Mouse (Mus musculus): ENCODE data around the gene Olfr504.
"Not testable (repeated sequence)": the region's sequence is repeated elsewhere in the genome, so short reads cannot be mapped to it uniquely, and the experiment has no call there.

Olfr504 gene

DNA sequence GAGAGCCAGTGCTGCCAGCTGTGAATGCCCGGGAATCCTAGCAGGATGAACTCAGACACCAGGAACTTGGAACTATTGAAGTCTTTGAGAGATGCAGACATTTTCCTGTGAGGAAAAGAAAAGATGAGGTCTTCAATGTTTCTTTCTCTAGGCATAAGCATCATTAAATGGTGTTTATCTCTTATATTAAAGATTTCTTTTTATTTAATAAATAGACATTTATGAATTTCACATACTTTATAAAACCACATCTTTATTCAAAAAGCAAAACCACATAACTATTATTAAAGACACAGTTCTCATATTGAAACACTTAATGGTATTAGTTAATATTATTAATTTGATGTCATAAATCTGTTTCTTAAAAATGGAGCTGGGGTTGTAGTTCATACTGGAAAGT is at the start of gene Olfr504:
Olfr504 (minus strand) TSS at position 101 of the 400 bp plus-strand sequence.
- no peak for DNase-seq (ENCODE audit: low read depth, low spot score)

DNA sequence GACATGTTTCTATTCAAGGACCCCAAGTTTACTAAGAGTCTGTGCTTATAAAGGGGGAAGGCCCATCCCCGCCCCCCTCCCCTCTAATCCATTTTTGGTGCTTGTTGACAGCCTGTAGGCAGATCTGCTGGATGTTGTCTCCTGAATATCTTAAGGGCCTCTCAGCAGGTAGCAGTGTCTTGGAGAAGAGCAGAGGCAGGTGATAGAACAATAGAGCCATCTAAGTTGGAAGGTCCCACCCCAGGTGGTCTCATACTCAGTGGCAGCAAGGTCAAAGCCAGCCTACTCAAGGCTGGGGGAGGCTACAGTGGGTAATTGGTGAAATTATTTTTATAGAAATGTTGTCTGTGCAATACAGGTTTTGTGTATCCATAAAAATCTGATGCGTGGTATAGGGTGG is 48.5 kb upstream of the Olfr504 start:
- DNase-seq (ENCODE audit: low read depth, low spot score): no peak

DNA sequence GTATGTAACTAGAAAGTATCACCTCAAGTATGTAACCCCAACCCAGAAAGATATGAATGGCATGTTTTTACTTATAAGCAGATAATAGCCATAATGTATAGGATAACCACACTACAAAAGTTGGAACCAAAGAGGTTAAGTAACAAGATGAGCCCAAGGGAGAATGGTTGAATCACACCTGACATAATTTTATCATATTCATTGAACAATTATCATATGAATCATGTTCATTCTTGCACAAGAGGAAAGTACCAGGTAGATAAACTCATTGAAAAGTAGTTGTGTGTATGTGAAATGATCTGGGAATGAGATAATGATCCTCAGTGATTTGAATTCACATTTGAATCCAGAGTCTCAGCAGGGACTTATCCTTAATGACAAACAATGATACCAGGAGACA is 44.9 kb upstream of the Olfr504 start, which contains the start of gene Olfr506:
Olfr506 (plus strand) TSS at position 301 of the 400 bp plus-strand sequence.
- DNase-seq (ENCODE audit: low read depth, low spot score): no peak

DNA sequence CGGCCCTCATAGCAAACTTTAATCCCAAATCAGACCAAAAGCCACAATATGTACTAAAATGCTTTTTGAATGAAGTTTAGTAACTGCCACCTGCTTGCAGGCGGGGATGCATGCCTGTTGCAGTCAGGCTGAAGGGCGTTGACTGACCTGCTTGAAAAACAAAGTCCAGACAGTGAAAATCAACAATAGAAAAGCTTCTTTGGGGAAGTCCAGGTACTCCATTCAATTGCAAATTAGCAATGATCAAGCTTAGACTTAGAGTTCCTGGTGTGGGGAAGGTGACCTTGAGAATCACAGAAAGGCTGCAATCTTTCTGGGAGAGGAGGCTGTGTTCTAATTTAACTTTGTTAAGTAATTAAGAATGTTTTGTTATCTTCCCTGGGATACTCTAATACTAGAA is 36.3 kb upstream of the Olfr504 start:
- not testable (repeated sequence) for DNase-seq (ENCODE audit: low read depth, low spot score)

DNA sequence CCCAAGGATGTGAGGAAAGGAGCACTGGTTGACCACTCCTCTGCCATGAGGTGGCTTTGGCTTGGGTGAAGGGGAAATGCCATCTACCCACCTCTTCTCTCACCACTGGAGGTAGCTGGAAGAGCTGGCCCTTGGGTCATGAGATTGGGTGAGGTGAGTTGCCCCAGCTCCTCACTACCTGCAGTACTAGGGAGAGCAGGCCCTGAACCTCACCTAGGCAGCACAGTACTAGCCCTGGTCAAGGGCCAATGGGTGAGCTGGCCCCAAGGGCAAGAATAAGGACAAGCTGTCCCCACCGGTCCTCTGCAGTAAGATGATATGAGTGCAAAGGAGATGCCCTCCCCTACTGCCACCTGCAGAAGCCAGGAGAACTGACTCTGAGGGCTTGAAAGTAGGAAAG is 24.2 kb upstream of the Olfr504 start:
- DNase-seq (ENCODE audit: low read depth, low spot score): no peak

DNA sequence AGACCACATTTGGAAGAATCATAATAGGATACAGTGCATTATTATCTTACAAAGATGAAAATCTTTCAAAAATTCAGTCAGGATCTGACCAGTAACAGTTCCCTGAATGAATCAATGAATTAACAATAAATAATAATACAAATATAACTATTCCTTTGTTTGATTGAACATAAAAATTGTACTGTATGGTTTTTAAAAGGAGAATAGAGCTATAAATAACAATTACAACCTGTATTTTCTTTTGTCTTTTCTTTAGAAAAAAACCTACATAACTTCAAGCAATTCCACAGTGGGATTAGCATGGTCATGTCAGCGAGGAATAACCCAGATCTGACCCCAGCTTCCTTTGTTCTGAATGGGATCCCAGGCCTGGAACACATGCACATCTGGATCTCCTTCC is 21.4 kb downstream of the Olfr504 start, which contains the start of gene Olfr503:
Olfr503 (plus strand) TSS at position 301 of the 400 bp plus-strand sequence.
- DNase-seq (ENCODE audit: low read depth, low spot score): not testable (repeated sequence)

DNA sequence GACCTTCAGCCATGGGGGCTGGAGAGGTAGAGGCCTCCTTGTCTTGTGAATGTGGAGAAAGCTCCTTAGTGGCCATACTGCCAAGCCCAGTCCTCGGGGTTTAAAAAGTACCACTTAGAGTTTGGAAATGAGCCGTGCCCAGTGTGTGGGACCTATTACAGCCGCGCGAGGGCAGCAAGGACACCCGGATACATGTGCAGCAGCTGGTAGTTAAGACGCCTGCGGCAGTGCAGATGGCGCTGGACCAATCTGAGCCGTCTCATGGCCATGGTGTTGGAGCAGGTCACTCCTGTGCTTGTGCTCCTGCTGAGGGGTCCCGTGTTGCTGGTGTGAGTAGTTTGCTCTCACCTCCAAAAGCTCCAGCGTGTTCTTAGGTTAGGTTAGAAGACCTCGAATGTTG is 23.2 kb downstream of the Olfr504 start:
- DNase-seq (ENCODE audit: low read depth, low spot score): no peak

DNA sequence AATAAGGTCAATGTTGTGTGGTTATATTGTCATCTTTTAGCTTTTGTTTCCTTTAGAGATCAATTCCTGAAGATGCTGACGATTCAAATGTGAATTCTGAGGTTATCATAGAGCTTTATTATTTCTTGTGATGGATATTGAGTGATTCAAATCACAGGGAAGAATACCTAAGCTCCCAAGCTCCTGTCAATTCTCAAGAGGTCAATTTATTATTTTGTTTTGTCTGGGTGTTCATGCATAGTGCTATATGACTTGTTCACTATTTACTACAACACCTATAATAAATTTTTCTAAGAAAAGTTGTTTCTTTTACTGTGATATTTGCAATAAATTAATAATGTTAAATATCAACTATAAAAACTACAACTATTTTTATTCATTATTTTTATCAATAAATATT is 40.6 kb downstream of the Olfr504 start, which contains the start of gene Olfr502:
Olfr502 (minus strand) TSS at position 101 of the 400 bp plus-strand sequence.
- DNase-seq (ENCODE audit: low read depth, low spot score): no peak
